Mouse (Mus musculus): Measurements from ENCODE around the gene Olfr125. TPM values are rescaled to one million over a fixed set of nuclear protein-coding genes. Genes with fewer than 3 reads are reported as not detected.

Olfr125 gene
- total and polyA plus RNA-seq, 3 experiments: not detected

DNA sequence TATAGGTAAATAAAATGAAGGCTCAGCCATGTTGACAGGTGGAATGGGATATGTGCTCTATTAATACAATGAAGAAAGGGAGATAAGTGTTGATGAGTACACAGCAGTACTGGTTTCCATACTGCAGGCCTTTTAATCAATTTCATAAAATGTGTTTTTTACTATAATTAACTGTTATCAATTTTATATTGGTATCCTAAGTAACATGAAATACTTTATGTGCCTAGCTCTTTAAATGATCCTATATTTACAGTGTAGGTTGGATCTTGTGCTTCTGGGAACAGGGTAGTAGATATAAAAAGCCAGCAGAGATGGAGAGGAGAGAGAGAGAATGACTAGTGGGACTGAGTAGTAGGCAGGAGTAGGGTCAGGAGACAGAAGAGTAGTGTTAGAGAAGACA is 14.4 kb downstream of the Olfr125 start, which contains the start of gene Olfr126:
Gene Olfr126 (plus strand): TSS at position 301 of the 400 bp plus-strand sequence.
- Histone ChIP-seq H3K9ac (ENCODE audit: control insufficient read depth, low read depth, low read length, poor library complexity, severe bottlenecking) (no peak within 1 kb of the TSS), H3K27me3 (ENCODE audit: control insufficient read depth in 1 of 2, insufficient read depth in 2 of 2, low read length in 2 of 2) (no peaks in the 10 kb centered on the region), H3K4me1 (ENCODE audit: control insufficient read depth in 1 of 2, insufficient read depth in 2 of 2, low read length in 2 of 2) (no peaks in the 10 kb centered on the region), H3K27ac (ENCODE audit: control insufficient read depth, low read depth, low read length) (no peak within 1 kb of the TSS), H3K4me3 (ENCODE audit: control insufficient read depth in 1 of 2, insufficient read depth in 1 of 2, low read depth in 2 of 2, low read length in 2 of 2) (no peak within 1 kb of the TSS), H3K9me3 (replicated peaks; ENCODE audit: insufficient read depth, low read length) (no peaks in the 10 kb centered on the region), H3K79me2 (ENCODE audit: control insufficient read depth, insufficient read depth, low read length, poor library complexity) (no peaks in the 10 kb centered on the region), H3K36me3 (ENCODE audit: control insufficient read depth in 1 of 2, insufficient read depth in 2 of 2, low read length in 2 of 2) (no peaks in the 10 kb centered on the region)
- no peak for DNase-seq (ENCODE audit: low read depth, low spot score)
- TF ChIP-seq MYB (IDR thresholded peaks at IDR 0.05; ENCODE audit: low read depth, low read length): no peak
- no peak for TF ChIP-seq USF2 (IDR thresholded peaks at IDR 0.05; ENCODE audit: borderline replicate concordance in 1 of 2, insufficient read depth in 1 of 2, low read depth in 1 of 2, low read length in 2 of 2)
- TF ChIP-seq TCF12 (IDR thresholded peaks at IDR 0.05; ENCODE audit: low read depth, low read length): no peak
- no peak for TF ChIP-seq EP300 (IDR thresholded peaks at IDR 0.05; ENCODE audit: low read depth in 1 of 2, low read length in 2 of 2)
- no peak for TF ChIP-seq GABPA (IDR thresholded peaks at IDR 0.05; ENCODE audit: low read depth, low read length)
- no peak for TF ChIP-seq POLR2A (IDR thresholded peaks at IDR 0.05; ENCODE audit: control insufficient read depth in 1 of 2, insufficient read depth in 1 of 2, low read depth in 1 of 2, low read length in 2 of 2, poor library complexity in 1 of 2)
- TF ChIP-seq SIN3A (IDR thresholded peaks at IDR 0.05; ENCODE audit: low read length): no peak
- no peak for TF ChIP-seq RCOR1 (IDR thresholded peaks at IDR 0.05; ENCODE audit: low read depth, low read length)
- no peak for TF ChIP-seq MYC (IDR thresholded peaks at IDR 0.05; ENCODE audit: low read depth, low read length)
- no peak for TF ChIP-seq ZMIZ1 (IDR thresholded peaks at IDR 0.05; ENCODE audit: low read depth, low read length)
- no peak for TF ChIP-seq CHD2 (IDR thresholded peaks at IDR 0.05; ENCODE audit: low read length)
- TF ChIP-seq MXI1 (IDR thresholded peaks at IDR 0.05; ENCODE audit: low read depth, low read length): no peak
- no peak for TF ChIP-seq ETS1 (IDR thresholded peaks at IDR 0.05; ENCODE audit: low read depth, low read length)
- no peak for TF ChIP-seq ZC3H11A (IDR thresholded peaks at IDR 0.05; ENCODE audit: low read depth, low read length)
- no peak for TF ChIP-seq TBP (IDR thresholded peaks at IDR 0.05; ENCODE audit: low read depth, low read length)

- Histone ChIP-seq H3K9me3 (replicated peaks; ENCODE audit: insufficient read depth, low read length) (no peaks in the 10 kb centered on the region), H3K36me3 (ENCODE audit: control insufficient read depth in 1 of 2, insufficient read depth in 2 of 2, low read length in 2 of 2) (no peaks in the 10 kb centered on the region), H3K4me1 (ENCODE audit: control insufficient read depth in 1 of 2, insufficient read depth in 2 of 2, low read length in 2 of 2) (no peaks in the 10 kb centered on the region), H3K4me3 (ENCODE audit: control insufficient read depth in 1 of 2, insufficient read depth in 1 of 2, low read depth in 2 of 2, low read length in 2 of 2) (no peak overlapping the region), H3K27ac (ENCODE audit: control insufficient read depth, low read depth, low read length) (no peak overlapping the region), H3K9ac (ENCODE audit: control insufficient read depth, low read depth, low read length, poor library complexity, severe bottlenecking) (no peak overlapping the region), H3K27me3 (ENCODE audit: control insufficient read depth in 1 of 2, insufficient read depth in 2 of 2, low read length in 2 of 2) (no peaks in the 10 kb centered on the region), H3K79me2 (ENCODE audit: control insufficient read depth, insufficient read depth, low read length, poor library complexity) (no peaks in the 10 kb centered on the region)
- DNase-seq (ENCODE audit: low read depth, low spot score): no peak
- no peak for TF ChIP-seq GABPA (IDR thresholded peaks at IDR 0.05; ENCODE audit: low read depth, low read length)
- no peak for TF ChIP-seq CHD1 (IDR thresholded peaks at IDR 0.05; ENCODE audit: low read depth, low read length)
- no peak for TF ChIP-seq MAX (IDR thresholded peaks at IDR 0.05; ENCODE audit: low read length)
- TF ChIP-seq JUND (IDR thresholded peaks at IDR 0.05; ENCODE audit: low read depth, low read length): no peak
- no peak for TF ChIP-seq KAT2A (conservative IDR thresholded peaks at IDR 0.05; ENCODE audit: low read depth, low read length)
- no peak for TF ChIP-seq ZMIZ1 (IDR thresholded peaks at IDR 0.05; ENCODE audit: low read depth, low read length)
- no peak for TF ChIP-seq CHD2 (IDR thresholded peaks at IDR 0.05; ENCODE audit: low read length)
- no peak for TF ChIP-seq TCF12 (IDR thresholded peaks at IDR 0.05; ENCODE audit: low read depth, low read length)
- TF ChIP-seq CTCF (IDR thresholded peaks at IDR 0.05 in 2 of 3, conservative IDR thresholded peaks at IDR 0.05 in 1 of 3; ENCODE audit: control insufficient read depth in 1 of 3, insufficient read depth in 1 of 3, low read depth in 2 of 3, low read length in 3 of 3, poor library complexity in 1 of 3, severe bottlenecking in 1 of 3): no peak
- TF ChIP-seq E2F4 (IDR thresholded peaks at IDR 0.05; ENCODE audit: borderline replicate concordance, low read depth, low read length): no peak
- no peak for TF ChIP-seq POLR2AphosphoS5 (IDR thresholded peaks at IDR 0.05; ENCODE audit: borderline replicate concordance, low read depth, low read length)
- TF ChIP-seq POLR2A (IDR thresholded peaks at IDR 0.05; ENCODE audit: control insufficient read depth in 1 of 2, insufficient read depth in 1 of 2, low read depth in 1 of 2, low read length in 2 of 2, poor library complexity in 1 of 2): no peak
- TF ChIP-seq HCFC1 (IDR thresholded peaks at IDR 0.05; ENCODE audit: low read depth, low read length): no peak
- TF ChIP-seq MEF2A (IDR thresholded peaks at IDR 0.05; ENCODE audit: extremely low read depth, insufficient replicate concordance, low read depth, low read length, poor library complexity, severe bottlenecking): no peak
- TF ChIP-seq SIN3A (IDR thresholded peaks at IDR 0.05; ENCODE audit: low read length): no peak
- TF ChIP-seq MYB (IDR thresholded peaks at IDR 0.05; ENCODE audit: low read depth, low read length): no peak
These were observed 31.2 kb downstream of the Olfr125 start for GRCm38 (mm10) chr17:37863901-37864300.
